Mouse (Mus musculus): ENCODE measurements at regions not wholly inside any gene's neighbourhood (a gene's known extent, or its start where the extent isn't known, plus 50 kb on each side); places are given as distances from the start of the nearest gene placed in this dataset.

DNA sequence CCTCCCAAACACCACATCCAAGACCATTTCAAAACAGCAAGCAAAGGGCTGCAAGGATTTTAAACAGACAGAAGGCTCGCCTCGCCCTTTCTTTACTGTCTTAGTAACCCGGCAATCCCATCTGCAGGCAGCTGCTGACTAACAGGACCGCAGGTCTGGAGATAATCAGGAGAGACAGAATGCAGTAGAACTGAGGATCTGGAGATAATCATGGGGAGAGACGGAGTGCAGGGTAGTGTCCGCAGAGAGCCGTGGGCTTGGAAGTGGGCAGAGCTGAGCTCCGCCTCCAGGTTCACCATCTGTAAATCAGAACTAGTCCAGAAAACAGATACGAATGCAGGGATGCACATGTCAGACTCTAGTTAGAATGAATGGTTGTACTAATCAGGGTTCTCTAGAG is 79.4 kb upstream of the Mgme1 start:
- Histone ChIP-seq H3K27me3 (no peaks in the 10 kb centered on the region), H3K9ac (no peak overlapping the region), H3K4me2 (no peak overlapping the region), H3K9me3 (no peaks in the 10 kb centered on the region), H3K36me3 (no peaks in the 10 kb centered on the region), H3K27ac (replicated peaks) (no peak overlapping the region), H3K4me3 (no peak overlapping the region), H3K4me1 (replicated peaks) (no peaks in the 10 kb centered on the region)
- ATAC-seq (ENCODE audit: low FRiP score, low read depth): no peak
- WGBS: 79% methylated on average over 9 of the region's 9 CpGs

- Histone ChIP-seq H3K9ac (no peak overlapping the region), H3K36me3 (no peaks in the 10 kb centered on the region), H3K4me1 (replicated peaks) (no peaks in the 10 kb centered on the region), H3K27ac (replicated peaks) (no peak overlapping the region), H3K27me3 (no peaks in the 10 kb centered on the region), H3K9me3 (no peaks in the 10 kb centered on the region), H3K4me2 (no peak overlapping the region), H3K4me3 (no peak overlapping the region)
- WGBS: 91% methylated on average over 4 of the region's 4 CpGs
- ATAC-seq (ENCODE audit: low FRiP score, low read depth): no peak
These were observed 78.8 kb upstream of the Mgme1 start for GRCm38 (mm10) chr2:144191707-144192106.

GRCm38 (mm10) chr2:144192428-144192827 is 78.0 kb upstream of the Mgme1 start:
- Histone ChIP-seq H3K4me2 (no peak overlapping the region), H3K27ac (replicated peaks) (no peak overlapping the region), H3K4me1 (replicated peaks) (no peaks in the 10 kb centered on the region), H3K36me3 (no peaks in the 10 kb centered on the region), H3K9me3 (no peaks in the 10 kb centered on the region), H3K27me3 (no peaks in the 10 kb centered on the region), H3K9ac (no peak overlapping the region), H3K4me3 (no peak overlapping the region)
- 92% methylated on average over 8 of the region's 8 CpGs for WGBS
- ATAC-seq (ENCODE audit: low FRiP score, low read depth): no peak

DNA sequence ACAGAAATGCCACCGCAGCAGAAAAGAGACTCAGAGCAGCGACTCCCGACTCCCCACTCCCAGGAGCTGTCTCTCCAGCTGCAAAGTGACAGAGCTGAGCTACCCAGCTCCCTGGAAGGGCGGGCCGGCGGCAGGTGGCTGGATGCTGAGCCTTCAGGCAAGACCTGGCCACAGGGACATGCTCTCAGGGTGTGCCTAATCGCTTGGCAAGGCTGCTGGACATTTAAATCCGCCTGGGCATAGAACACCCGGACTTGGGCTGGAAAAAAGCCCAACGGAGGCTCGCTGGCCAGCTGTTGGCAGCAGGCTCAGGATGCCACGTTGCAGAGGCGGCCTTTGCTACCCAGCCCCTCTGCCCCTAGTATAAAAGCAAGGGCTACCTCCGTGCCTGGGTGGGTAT is 74.6 kb upstream of the Mgme1 start:
- H3K36me3 ChIP-seq: no peaks in the 10 kb centered on the region
- ATAC-seq (ENCODE audit: low FRiP score, low read depth): no peak
- H3K4me3 ChIP-seq: no peak overlapping the region
- H3K9me3 ChIP-seq: no peaks in the 10 kb centered on the region
- no peak overlapping the region for H3K9ac ChIP-seq
- H3K4me1 ChIP-seq (replicated peaks): no peaks in the 10 kb centered on the region
- H3K4me2 ChIP-seq: no peak overlapping the region
- no peaks in the 10 kb centered on the region for H3K27me3 ChIP-seq
- WGBS: 52% methylated on average over 14 of the region's 14 CpGs
- no peak overlapping the region for H3K27ac ChIP-seq (replicated peaks)

GRCm38 (mm10) chr2:144197139-144197538 is 73.3 kb upstream of the Mgme1 start:
- no peak overlapping the region for H3K27ac ChIP-seq (replicated peaks)
- no peak for ATAC-seq (ENCODE audit: low FRiP score, low read depth)
- no peaks in the 10 kb centered on the region for H3K9me3 ChIP-seq
- no peaks in the 10 kb centered on the region for H3K4me1 ChIP-seq (replicated peaks)
- H3K36me3 ChIP-seq: no peaks in the 10 kb centered on the region
- 76% methylated on average over 2 of the region's 2 CpGs for WGBS
- H3K9ac ChIP-seq: no peak overlapping the region
- no peaks in the 10 kb centered on the region for H3K27me3 ChIP-seq
- H3K4me3 ChIP-seq: no peak overlapping the region
- no peak overlapping the region for H3K4me2 ChIP-seq

- H3K27ac ChIP-seq (replicated peaks): no peak overlapping the region
- no peak for ATAC-seq (ENCODE audit: low FRiP score, low read depth)
- H3K27me3 ChIP-seq: no peaks in the 10 kb centered on the region
These were observed 72.0 kb upstream of the Mgme1 start for GRCm38 (mm10) chr2:144198326-144199051.

More at GRCm38 (mm10) chr2:144198326-144199051, 72.0 kb upstream of the Mgme1 start:
- Histone ChIP-seq H3K4me1 (replicated peaks) (0 out of 2 replicates have a peak, but pooled peaks cover 3% of the 10 kb centered on the region), H3K9ac (no peak overlapping the region), H3K4me3 (no peak overlapping the region), H3K9me3 (no peaks in the 10 kb centered on the region), H3K36me3 (no peaks in the 10 kb centered on the region), H3K4me2 (no peak overlapping the region)
- 80% methylated on average over 13 of the region's 13 CpGs for WGBS

Data from hindbrain, embryonic 15.5 days (tissue).